Mouse (Mus musculus): ENCODE data around the gene Galnt17. TPM values are rescaled to one million over a fixed set of nuclear protein-coding genes. Genes with fewer than 3 reads are reported as not detected.
A peak's percentile ranks its signal among the peaks of the same experiment; 100 is the strongest.

The Galnt17 gene
- total and polyA plus RNA-seq, 2 experiments, result 0.01 to 0.09 TPM

- 73% methylated on average over 3 of the region's 3 CpGs for WGBS
- no peaks in the 10 kb centered on the region for H3K79me2 ChIP-seq (ENCODE audit: control insufficient read depth, insufficient read depth, low read length)
- H3K4me1 ChIP-seq (ENCODE audit: control insufficient read depth, insufficient read depth, low read length), result no peaks in the 10 kb centered on the region
- H3K36me3 ChIP-seq (ENCODE audit: control insufficient read depth, insufficient read depth, low read length), result no peaks in the 10 kb centered on the region
- H3K27ac ChIP-seq (replicated peaks; ENCODE audit: insufficient read depth, low read depth, low read length), result no peak overlapping the region
- no peak overlapping the region for H3K4me3 ChIP-seq (ENCODE audit: insufficient read depth, low read depth, low read length)
- TF ChIP-seq CTCF (IDR thresholded peaks at IDR 0.05; ENCODE audit: low read depth, low read length) (no peak), POLR2A (IDR thresholded peaks at IDR 0.05; ENCODE audit: extremely low read depth, insufficient read depth, low read length) (no peak)
- DNase-seq (ENCODE audit: extremely low read depth, low read depth, low spot score), result no peak
- H3K27me3 ChIP-seq (ENCODE audit: control insufficient read depth, insufficient read depth, low read length), result no peaks in the 10 kb centered on the region
- H3K9ac ChIP-seq (ENCODE audit: low read depth, low read length), result no peak overlapping the region
Measured at GRCm38 (mm10) chr5:130914606-130915005, 393.7 kb downstream of the Galnt17 start.

GRCm38 (mm10) chr5:130911551-130911950, 396.7 kb downstream of the Galnt17 start:
- H3K36me3 ChIP-seq (ENCODE audit: control insufficient read depth, insufficient read depth, low read length), result no peaks in the 10 kb centered on the region
- H3K4me3 ChIP-seq (ENCODE audit: insufficient read depth, low read depth, low read length), result no peak overlapping the region
- no peaks in the 10 kb centered on the region for H3K27me3 ChIP-seq (ENCODE audit: control insufficient read depth, insufficient read depth, low read length)
- 74% methylated on average over 2 of the region's 2 CpGs for WGBS
- no peak overlapping the region for H3K9ac ChIP-seq (ENCODE audit: low read depth, low read length)
- TF ChIP-seq POLR2A (IDR thresholded peaks at IDR 0.05; ENCODE audit: extremely low read depth, insufficient read depth, low read length) (no peak), CTCF (IDR thresholded peaks at IDR 0.05; ENCODE audit: low read depth, low read length) (no peak)
- no peaks in the 10 kb centered on the region for H3K4me1 ChIP-seq (ENCODE audit: control insufficient read depth, insufficient read depth, low read length)
- H3K27ac ChIP-seq (replicated peaks; ENCODE audit: insufficient read depth, low read depth, low read length), result no peak overlapping the region
- H3K79me2 ChIP-seq (ENCODE audit: control insufficient read depth, insufficient read depth, low read length), result no peaks in the 10 kb centered on the region
- no peak for DNase-seq (ENCODE audit: extremely low read depth, low read depth, low spot score)

- no peak for DNase-seq (ENCODE audit: extremely low read depth, low read depth, low spot score)
Measured at GRCm38 (mm10) chr5:130901736-130902135, 406.6 kb downstream of the Galnt17 start.

GRCm38 (mm10) chr5:130895991-130896390, 412.3 kb downstream of the Galnt17 start:
- no peak for DNase-seq (ENCODE audit: extremely low read depth, low read depth, low spot score)
- H3K36me3 ChIP-seq (ENCODE audit: control insufficient read depth, insufficient read depth, low read length), result no peaks in the 10 kb centered on the region
- WGBS, result 97% methylated on average over 3 of the region's 3 CpGs
- H3K27ac ChIP-seq (replicated peaks; ENCODE audit: insufficient read depth, low read depth, low read length), result no peak overlapping the region
- no peak overlapping the region for H3K4me3 ChIP-seq (ENCODE audit: insufficient read depth, low read depth, low read length)
- H3K4me1 ChIP-seq (ENCODE audit: control insufficient read depth, insufficient read depth, low read length), result no peaks in the 10 kb centered on the region
- H3K79me2 ChIP-seq (ENCODE audit: control insufficient read depth, insufficient read depth, low read length), result no peaks in the 10 kb centered on the region
- no peak overlapping the region for H3K9ac ChIP-seq (ENCODE audit: low read depth, low read length)
- TF ChIP-seq POLR2A (IDR thresholded peaks at IDR 0.05; ENCODE audit: extremely low read depth, insufficient read depth, low read length) (no peak), CTCF (IDR thresholded peaks at IDR 0.05; ENCODE audit: low read depth, low read length) (peak; percentile 42; the same call in 1 of the 2 replicates)
- H3K27me3 ChIP-seq (ENCODE audit: control insufficient read depth, insufficient read depth, low read length), result no peaks in the 10 kb centered on the region

More at GRCm38 (mm10) chr5:130901736-130902135, 406.6 kb downstream of the Galnt17 start:
- Histone ChIP-seq H3K79me2 (ENCODE audit: control insufficient read depth, insufficient read depth, low read length) (no peaks in the 10 kb centered on the region), H3K27me3 (ENCODE audit: control insufficient read depth, insufficient read depth, low read length) (no peaks in the 10 kb centered on the region), H3K4me3 (ENCODE audit: insufficient read depth, low read depth, low read length) (no peak overlapping the region), H3K4me1 (ENCODE audit: control insufficient read depth, insufficient read depth, low read length) (no peaks in the 10 kb centered on the region), H3K36me3 (ENCODE audit: control insufficient read depth, insufficient read depth, low read length) (no peaks in the 10 kb centered on the region), H3K9ac (ENCODE audit: low read depth, low read length) (no peak overlapping the region), H3K27ac (replicated peaks; ENCODE audit: insufficient read depth, low read depth, low read length) (no peak overlapping the region)
- 85% methylated on average over 3 of the region's 3 CpGs for WGBS
- TF ChIP-seq CTCF (IDR thresholded peaks at IDR 0.05; ENCODE audit: low read depth, low read length) (no peak), POLR2A (IDR thresholded peaks at IDR 0.05; ENCODE audit: extremely low read depth, insufficient read depth, low read length) (no peak)

GRCm38 (mm10) chr5:130891735-130892134, 416.6 kb downstream of the Galnt17 start:
- H3K79me2 ChIP-seq (ENCODE audit: control insufficient read depth, insufficient read depth, low read length), result no peaks in the 10 kb centered on the region
- DNase-seq (ENCODE audit: extremely low read depth, low read depth, low spot score), result no peak
- TF ChIP-seq CTCF (IDR thresholded peaks at IDR 0.05; ENCODE audit: low read depth, low read length) (no peak), POLR2A (IDR thresholded peaks at IDR 0.05; ENCODE audit: extremely low read depth, insufficient read depth, low read length) (no peak)
- no peaks in the 10 kb centered on the region for H3K4me1 ChIP-seq (ENCODE audit: control insufficient read depth, insufficient read depth, low read length)
- no peaks in the 10 kb centered on the region for H3K27me3 ChIP-seq (ENCODE audit: control insufficient read depth, insufficient read depth, low read length)
- no peak overlapping the region for H3K9ac ChIP-seq (ENCODE audit: low read depth, low read length)
- WGBS, result 82% methylated on average over 5 of the region's 5 CpGs
- no peaks in the 10 kb centered on the region for H3K36me3 ChIP-seq (ENCODE audit: control insufficient read depth, insufficient read depth, low read length)
- H3K27ac ChIP-seq (replicated peaks; ENCODE audit: insufficient read depth, low read depth, low read length), result no peak overlapping the region
- H3K4me3 ChIP-seq (ENCODE audit: insufficient read depth, low read depth, low read length), result no peak overlapping the region

GRCm38 (mm10) chr5:130880331-130880730, 428.0 kb downstream of the Galnt17 start:
- no peak for TF ChIP-seq CTCF (IDR thresholded peaks at IDR 0.05; ENCODE audit: low read depth, low read length)
- TF ChIP-seq POLR2A (IDR thresholded peaks at IDR 0.05; ENCODE audit: extremely low read depth, insufficient read depth, low read length), result no peak
- Histone ChIP-seq H3K79me2 (ENCODE audit: control insufficient read depth, insufficient read depth, low read length) (no peaks in the 10 kb centered on the region), H3K4me1 (ENCODE audit: control insufficient read depth, insufficient read depth, low read length) (no peaks in the 10 kb centered on the region), H3K4me3 (ENCODE audit: insufficient read depth, low read depth, low read length) (no peak overlapping the region), H3K36me3 (ENCODE audit: control insufficient read depth, insufficient read depth, low read length) (no peaks in the 10 kb centered on the region), H3K27me3 (ENCODE audit: control insufficient read depth, insufficient read depth, low read length) (no peaks in the 10 kb centered on the region), H3K9ac (ENCODE audit: low read depth, low read length) (no peak overlapping the region), H3K27ac (replicated peaks; ENCODE audit: insufficient read depth, low read depth, low read length) (no peak overlapping the region)
- DNase-seq (ENCODE audit: extremely low read depth, low read depth, low spot score), result no peak
- WGBS, result 85% methylated on average over 5 of the region's 5 CpGs

Data from liver, adult 2 months (tissue).